Mouse (Mus musculus) liver, adult 2 months (tissue): Measurements from ENCODE around the gene Ttc39b. TPM values are rescaled to one million over a fixed set of nuclear protein-coding genes. Genes with fewer than 3 reads are reported as not detected.
A peak's percentile ranks its signal among the peaks of the same experiment; 100 is the strongest.

Experiments used
- DNase-seq: peaks from one replicate; pipeline ENCODE4 v3.0.0-alpha.2; 2011; ENCODE audit warnings: low read depth, low spot score; ENCODE audit errors: extremely low read depth
- H3K27ac ChIP-seq: fragments of 200-500 bp; replicated peaks from 2 replicates; pipeline ENCODE4 v1.5.1; 2012; ENCODE audit warnings: low read depth, mild to moderate bottlenecking, control low read depth, inconsistent platforms, low read length; ENCODE audit not compliant: insufficient read depth
- H3K27me3 ChIP-seq: fragments of 200-500 bp; 2 replicates; pipeline ENCODE4 v1.6.1; 2012; ENCODE audit warnings: mild to moderate bottlenecking, moderate library complexity, low read length, inconsistent platforms; ENCODE audit not compliant: control insufficient read depth, insufficient read depth
- H3K36me3 ChIP-seq: fragments of 200-500 bp; 2 replicates; pipeline ENCODE4 v1.6.1; 2012; ENCODE audit warnings: low read length, inconsistent platforms; ENCODE audit not compliant: control insufficient read depth, insufficient read depth
- H3K4me1 ChIP-seq: fragments of 200-500 bp; 2 replicates; pipeline ENCODE4 v1.6.1; 2011; ENCODE audit warnings: low read length; ENCODE audit not compliant: control insufficient read depth, insufficient read depth
- H3K4me3 ChIP-seq: fragments of 200-500 bp; 2 replicates; pipeline ENCODE4 v1.5.1; 2011; ENCODE audit warnings: low read depth, mild to moderate bottlenecking, control low read depth, low read length, moderate library complexity; ENCODE audit not compliant: insufficient read depth
- H3K79me2 ChIP-seq: fragments of 200-500 bp; 2 replicates; pipeline ENCODE4 v1.6.1; 2012; ENCODE audit warnings: inconsistent platforms, mild to moderate bottlenecking, low read length, moderate library complexity; ENCODE audit not compliant: control insufficient read depth, insufficient read depth
- H3K9ac ChIP-seq: fragments of 200-500 bp; 2 replicates; pipeline ENCODE4 v1.6.1; 2012; ENCODE audit warnings: low read depth, mild to moderate bottlenecking, control low read depth, inconsistent platforms, low read length
- CTCF ChIP-seq: fragments of 200-500 bp; IDR thresholded peaks from 2 replicates; pipeline ENCODE4 v1.5.1; 2011; ENCODE audit warnings: low read depth, low read length, control low read depth
- POLR2A ChIP-seq: fragments of 200-500 bp; IDR thresholded peaks from 2 replicates; pipeline ENCODE4 v1.6.1; 2011; ENCODE audit warnings: low read length, control low read depth; ENCODE audit not compliant: insufficient read depth; ENCODE audit errors: extremely low read depth
- WGBS: fragments of 180-500 bp; shearing (Covaris S2); methylation state at CpG from one replicate; pipeline ENCODE4 v1.1.7; 2018; 5-methylcytosine and 5-hydroxymethylcytosine counted together
- polyA plus RNA-seq: library from polyadenylated mRNA; depleted of rRNA; stranded (reverse); fragments of >200 nt; gene quantifications from 2 replicates; pipeline ENCODE4 v1.2.3, GENCODE M21; 2012; rRNA removed
- total RNA-seq: library from RNA; depleted of rRNA; stranded (reverse); fragments of >200 nt; gene quantifications from 2 replicates; pipeline ENCODE4 v1.2.3, GENCODE M21; 2014; rRNA removed

Ttc39b gene
- total RNA-seq (21.0 and 21.3 TPM in 2 replicates), polyA plus RNA-seq (6.5 and 6.7 TPM in 2 replicates)

DNA sequence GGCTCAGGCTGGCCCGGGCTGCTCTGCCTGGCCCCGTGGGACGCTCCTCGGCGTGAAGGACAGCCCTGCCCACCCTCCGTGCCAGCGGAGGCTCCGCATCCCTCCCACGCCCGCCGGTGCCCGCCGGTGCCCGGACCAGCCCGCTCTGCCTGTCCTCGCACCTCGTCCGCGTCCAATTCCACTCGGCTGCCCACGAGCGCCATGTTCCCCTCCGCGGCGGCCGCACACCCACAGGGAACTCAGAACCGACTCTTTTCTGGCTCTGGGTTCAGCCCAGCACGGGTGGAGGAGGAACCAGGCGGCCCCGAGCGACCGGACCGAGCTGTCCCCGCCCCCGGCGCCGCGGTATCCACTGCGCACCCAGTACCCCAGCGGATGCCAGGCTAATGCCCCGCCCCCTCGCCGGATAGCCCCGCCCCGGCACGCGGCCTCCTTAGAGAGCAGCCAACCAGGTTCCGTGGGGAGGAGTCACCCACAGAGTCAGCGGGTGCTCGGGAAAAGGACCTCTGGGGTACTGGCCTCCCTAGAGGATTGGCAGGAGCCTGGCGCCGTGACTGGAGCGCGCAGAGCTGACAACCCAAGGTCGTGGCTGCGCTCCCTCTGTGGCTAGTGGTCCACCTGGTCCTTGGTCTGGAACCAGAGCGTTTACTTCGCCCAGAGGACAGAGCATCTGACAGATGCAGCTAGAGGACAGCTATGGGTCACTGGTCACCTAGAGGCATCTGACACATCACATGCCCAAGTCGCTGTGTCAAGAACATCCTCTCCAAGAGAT is at the start of gene Ttc39b:
Ttc39b (minus strand) TSS at position 346 of the 775 bp plus-strand sequence.
- Histone ChIP-seq H3K36me3 (no peaks in the 10 kb centered on the region), H3K79me2 (peaks cover 17% of the 10 kb centered on the region; the same call in 1 of the 2 replicates), H3K27me3 (no peaks in the 10 kb centered on the region), H3K4me1 (peaks cover 6% of the 10 kb centered on the region), H3K4me3 (peak within 1 kb of the TSS; percentile 87), H3K27ac (peak within 1 kb of the TSS; percentile 84), H3K9ac (peak within 1 kb of the TSS; percentile 96)
- under 1% methylated on average over 58 of the region's 59 CpGs for WGBS
- TF ChIP-seq CTCF, result no peak
- peak; percentile 72 for TF ChIP-seq POLR2A
- peak; percentile 89 for DNase-seq

DNA sequence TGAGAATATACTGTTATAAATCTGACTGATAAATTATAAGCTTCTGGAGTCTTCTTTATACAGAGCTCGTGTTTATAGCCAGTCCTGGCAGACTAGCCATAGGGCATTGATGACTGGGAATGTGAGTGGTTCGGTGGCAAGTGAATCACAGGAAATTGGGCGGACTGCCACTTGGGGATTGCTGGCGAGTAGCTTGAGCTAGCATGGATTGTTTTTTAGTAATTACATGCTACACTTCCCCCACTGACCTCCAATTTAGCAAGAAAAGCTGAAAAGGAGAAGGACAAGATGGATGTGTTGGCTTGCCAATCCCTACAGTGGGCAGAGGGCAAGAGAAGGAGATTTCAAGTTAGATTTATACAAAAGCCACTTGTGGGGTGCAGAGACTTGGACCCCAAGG is 49.3 kb upstream of the Ttc39b start:
- WGBS, result 74% methylated on average over 4 of the region's 4 CpGs
- no peak for TF ChIP-seq POLR2A
- TF ChIP-seq CTCF, result no peak
- H3K36me3 ChIP-seq, result no peaks in the 10 kb centered on the region
- no peak for DNase-seq
- H3K9ac ChIP-seq, result no peak overlapping the region
- H3K27ac ChIP-seq, result no peak overlapping the region
- H3K4me3 ChIP-seq, result no peak overlapping the region
- H3K4me1 ChIP-seq, result no peaks in the 10 kb centered on the region
- no peaks in the 10 kb centered on the region for H3K79me2 ChIP-seq
- H3K27me3 ChIP-seq, result no peaks in the 10 kb centered on the region

DNA sequence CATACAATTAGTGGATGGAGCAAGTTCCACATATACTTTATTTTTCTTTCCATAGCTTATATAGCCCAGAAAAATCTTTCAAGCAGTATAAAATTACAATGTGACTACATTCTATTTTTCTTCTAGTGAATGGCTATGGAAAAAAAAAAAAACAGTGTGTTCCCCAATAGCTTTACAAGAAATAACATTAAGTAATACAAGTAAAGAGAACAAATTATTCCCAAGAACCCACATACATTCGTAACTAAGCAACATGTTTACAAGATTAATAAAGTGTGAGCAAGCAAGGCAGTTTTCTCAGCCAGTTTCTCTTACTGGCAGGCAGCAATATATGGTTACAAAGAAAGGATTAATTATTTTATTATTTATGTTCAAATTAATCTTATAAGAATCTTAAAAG is 33.7 kb upstream of the Ttc39b start:
- Histone ChIP-seq H3K27me3 (no peaks in the 10 kb centered on the region), H3K79me2 (no peaks in the 10 kb centered on the region), H3K27ac (no peak overlapping the region), H3K4me3 (no peak overlapping the region), H3K36me3 (no peaks in the 10 kb centered on the region), H3K9ac (no peak overlapping the region), H3K4me1 (no peaks in the 10 kb centered on the region)
- DNase-seq, result no peak
- TF ChIP-seq POLR2A (no peak), CTCF (no peak)
- WGBS, result 96% methylated on average over 1 of the region's 1 CpGs

DNA sequence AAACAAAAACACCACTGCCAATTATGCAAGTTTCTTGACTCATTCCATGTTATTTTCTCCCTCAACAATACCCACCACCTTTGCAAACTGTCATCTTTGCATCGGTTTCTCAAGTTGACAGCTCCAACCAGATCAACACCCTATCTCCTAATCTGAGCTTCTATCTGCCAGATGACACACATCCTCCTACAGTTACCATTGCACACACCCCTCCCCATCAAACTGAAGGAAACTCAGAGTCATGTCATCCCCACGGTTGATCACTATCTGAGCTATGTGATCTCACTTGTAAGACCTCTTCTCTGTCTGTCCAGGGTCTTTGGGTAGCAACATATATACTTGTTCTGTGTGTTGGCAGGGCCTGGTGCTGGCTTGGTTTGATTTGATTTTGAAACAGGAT is 30.7 kb upstream of the Ttc39b start:
- Histone ChIP-seq H3K27me3 (no peaks in the 10 kb centered on the region), H3K4me1 (no peaks in the 10 kb centered on the region), H3K27ac (no peak overlapping the region), H3K4me3 (no peak overlapping the region), H3K36me3 (no peaks in the 10 kb centered on the region), H3K79me2 (no peaks in the 10 kb centered on the region), H3K9ac (no peak overlapping the region)
- TF ChIP-seq POLR2A (no peak), CTCF (no peak)
- no peak for DNase-seq
- WGBS, result 91% methylated on average over 2 of the region's 2 CpGs

DNA sequence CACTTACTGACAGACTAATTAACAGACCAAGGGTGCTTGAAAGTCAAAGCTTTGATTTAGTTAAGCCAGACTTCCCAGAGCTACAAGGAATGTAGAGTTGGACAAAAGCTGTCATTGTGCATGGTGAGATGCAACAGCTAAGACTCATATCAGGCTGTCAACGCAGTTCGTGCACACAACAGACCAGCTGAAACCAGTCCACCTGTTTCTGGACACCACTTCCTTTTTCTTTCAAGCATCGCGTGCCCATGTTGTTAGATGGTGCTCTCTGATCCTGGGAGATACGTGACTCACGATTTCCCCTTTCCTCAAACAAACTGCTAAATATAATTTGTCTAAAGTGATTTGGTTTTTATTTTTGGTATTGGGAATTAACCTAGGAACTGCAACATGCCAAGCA is 29.9 kb upstream of the Ttc39b start:
- H3K36me3 ChIP-seq, result no peaks in the 10 kb centered on the region
- H3K9ac ChIP-seq, result no peak overlapping the region
- no peak overlapping the region for H3K4me3 ChIP-seq
- TF ChIP-seq POLR2A (no peak), CTCF (no peak)
- H3K27me3 ChIP-seq, result no peaks in the 10 kb centered on the region
- no peak overlapping the region for H3K27ac ChIP-seq
- no peaks in the 10 kb centered on the region for H3K79me2 ChIP-seq
- no peak for DNase-seq
- 81% methylated on average over 6 of the region's 6 CpGs for WGBS
- H3K4me1 ChIP-seq, result no peaks in the 10 kb centered on the region

DNA sequence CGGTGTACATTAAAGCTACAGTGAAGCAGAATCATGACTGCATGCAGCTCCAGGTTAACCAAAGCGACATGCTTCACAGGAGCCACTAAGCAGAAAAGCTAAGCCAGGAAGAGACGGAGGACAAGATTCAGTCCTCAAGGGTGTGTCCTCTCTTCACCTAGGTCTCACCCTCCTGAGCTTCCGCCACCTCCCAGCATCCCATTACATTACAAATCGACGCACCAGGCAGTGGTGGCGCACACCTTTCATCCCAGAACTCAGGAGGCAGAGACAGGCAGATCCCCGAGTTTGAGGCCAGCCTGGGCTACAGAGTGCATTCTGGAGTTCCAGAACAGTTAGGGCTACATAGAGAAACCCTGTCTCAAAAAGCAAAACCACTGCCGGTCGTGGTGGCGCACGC is 29.2 kb upstream of the Ttc39b start:
- DNase-seq, result no peak
- Histone ChIP-seq H3K79me2 (no peaks in the 10 kb centered on the region), H3K36me3 (no peaks in the 10 kb centered on the region), H3K4me3 (no peak overlapping the region), H3K4me1 (no peaks in the 10 kb centered on the region), H3K27me3 (no peaks in the 10 kb centered on the region), H3K9ac (no peak overlapping the region), H3K27ac (no peak overlapping the region)
- TF ChIP-seq CTCF (no peak), POLR2A (no peak)
- WGBS, result 94% methylated on average over 12 of the region's 12 CpGs
